Mouse (Mus musculus): ENCODE measurements at regions not wholly inside any gene's neighbourhood (a gene's known extent, or its start where the extent isn't known, plus 50 kb on each side); places are given as distances from the start of the nearest gene placed in this dataset.

DNA sequence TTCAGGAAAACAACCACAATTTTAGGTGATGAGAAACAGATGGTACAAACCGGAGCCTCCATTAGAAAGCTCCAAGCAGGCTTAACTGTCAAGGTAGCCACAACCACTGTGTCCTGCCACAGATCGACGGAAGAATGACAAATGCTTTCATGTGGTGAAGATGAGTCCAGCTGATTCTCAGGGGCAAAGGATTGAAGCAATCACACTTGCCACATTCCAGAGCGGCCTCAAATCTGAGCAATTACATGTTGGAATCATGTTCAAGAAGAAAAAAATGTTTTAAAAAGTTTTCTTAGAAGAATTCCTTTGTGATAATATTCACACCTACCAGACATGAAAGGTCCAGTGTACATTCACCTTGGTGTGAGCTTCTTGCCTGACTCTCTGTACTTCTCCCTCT lies 57.7 kb upstream of the Far2 start:
- TF ChIP-seq CTCF (IDR thresholded peaks at IDR 0.05; ENCODE audit: control insufficient read depth, insufficient read depth, insufficient replicate concordance, low read depth, low read length) (no peak), POLR2A (IDR thresholded peaks at IDR 0.05; ENCODE audit: control insufficient read depth, low read depth, low read length) (no peak)
